Mouse (Mus musculus): Measurements from ENCODE around the gene Fam136a. TPM values are rescaled to one million over a fixed set of nuclear protein-coding genes. Genes with fewer than 3 reads are reported as not detected.
A peak's percentile ranks its signal among the peaks of the same experiment; 100 is the strongest.
"Not testable (repeated sequence)": the region's sequence is repeated elsewhere in the genome, so short reads cannot be mapped to it uniquely, and the experiment has no call there.

Gene Fam136a
- total RNA-seq, 2 experiments from 2014 or later: 23.3 to 25.2 TPM

DNA sequence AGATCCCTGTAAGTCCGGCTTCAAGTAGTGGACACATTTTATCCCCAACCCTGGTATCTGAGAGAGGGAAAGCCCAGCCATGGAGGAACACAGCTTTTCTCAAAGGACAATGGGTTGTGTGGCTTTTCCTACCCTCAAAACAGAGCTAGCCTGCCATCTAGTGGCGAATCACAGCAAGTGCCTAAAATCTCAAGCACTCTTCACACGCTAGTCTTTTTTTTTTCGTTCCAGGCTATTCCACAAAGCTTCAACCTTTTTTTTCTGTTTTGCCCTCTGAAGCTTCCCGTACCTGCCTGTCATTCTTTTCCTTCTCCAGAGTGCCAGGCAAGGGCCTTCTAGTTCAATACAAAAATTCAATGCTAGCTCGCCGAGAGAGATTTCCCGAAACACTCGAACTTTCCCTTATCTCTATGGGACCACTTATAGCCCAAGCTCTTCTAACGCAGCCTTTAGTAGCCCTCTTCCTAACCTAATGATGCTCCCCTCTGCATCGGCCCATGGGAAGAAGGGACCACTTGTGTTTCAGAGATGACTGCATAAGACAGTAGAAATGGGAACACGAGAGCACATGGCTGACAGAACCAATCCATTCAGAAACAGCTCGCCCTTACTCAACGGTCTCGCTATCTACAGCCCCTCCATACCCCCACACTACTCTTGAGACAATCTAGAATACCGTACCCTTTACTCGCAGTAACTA, 854 bp upstream of the Fam136a start:
- intact Hi-C loops (cut with DNase I): loop anchor here (1.0 to 2.0 kb wide), 3 partner anchors 170 to 336 kb away; partner anchors contain the start of genes Add2 and Tgfa
- peak; percentile 75 to 78 for DNase-seq (ENCODE audit: low spot score in 2 of 2)

DNA sequence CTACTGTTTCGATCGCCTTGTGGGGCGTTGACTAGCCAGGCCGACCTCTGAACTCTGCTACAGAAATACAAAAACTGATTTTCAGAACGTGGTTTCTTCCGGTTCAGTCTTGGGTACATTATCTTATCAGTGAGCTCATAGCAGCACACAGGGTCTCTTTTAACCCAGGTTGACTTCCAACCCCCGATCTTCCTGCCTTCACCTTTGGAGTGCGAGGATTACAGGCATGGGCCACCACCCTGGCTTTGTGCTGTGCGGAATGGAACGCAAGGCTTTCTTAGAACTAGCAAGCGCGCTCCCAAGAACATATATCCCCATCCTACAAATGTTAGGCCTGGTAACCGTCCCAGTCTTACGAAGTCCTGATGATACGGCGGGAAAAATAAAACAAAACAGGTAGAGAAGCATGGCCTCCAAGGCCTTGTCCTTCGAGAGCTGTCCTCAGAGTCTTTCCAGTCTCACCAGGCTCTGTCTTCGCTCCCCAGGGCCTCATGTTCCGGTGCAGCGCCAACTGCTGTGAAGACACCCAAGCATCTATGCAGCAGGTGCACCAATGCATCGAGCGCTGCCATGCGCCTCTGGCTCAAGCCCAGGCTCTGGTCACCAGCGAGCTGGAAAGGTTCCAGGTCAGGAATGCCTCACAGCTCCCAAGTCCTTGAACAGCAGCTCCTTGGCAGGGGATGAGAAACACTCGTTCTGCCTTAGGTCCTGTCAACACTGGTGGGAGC, 843 bp downstream of the Fam136a start:
- intact Hi-C loops (cut with DNase I): no loop called here
- peak; percentile 35 for DNase-seq (ENCODE audit: low spot score in 2 of 2)

DNA sequence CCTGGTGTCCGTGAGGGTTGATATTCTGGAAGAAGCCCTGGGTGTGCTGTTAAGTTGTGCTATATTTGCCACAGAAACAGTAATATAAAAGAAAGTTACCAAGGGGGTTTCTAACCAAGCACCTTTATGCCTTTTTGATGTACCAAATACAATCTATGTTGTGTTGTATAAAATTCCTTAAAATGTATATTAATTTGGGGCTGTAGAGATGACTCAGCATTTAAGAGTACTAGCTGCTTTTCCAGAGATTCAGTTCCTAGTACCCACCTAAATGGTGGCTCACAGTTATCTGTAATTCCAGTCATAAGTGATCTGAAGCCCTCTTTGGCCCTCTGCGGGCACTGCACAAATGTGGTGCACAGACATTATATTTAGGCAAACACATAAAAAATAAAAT, 1.4 kb downstream of the Fam136a start:
- intact Hi-C loops (cut with DNase I): no loop called here
- no peak for DNase-seq (ENCODE audit: low spot score in 2 of 2)

DNA sequence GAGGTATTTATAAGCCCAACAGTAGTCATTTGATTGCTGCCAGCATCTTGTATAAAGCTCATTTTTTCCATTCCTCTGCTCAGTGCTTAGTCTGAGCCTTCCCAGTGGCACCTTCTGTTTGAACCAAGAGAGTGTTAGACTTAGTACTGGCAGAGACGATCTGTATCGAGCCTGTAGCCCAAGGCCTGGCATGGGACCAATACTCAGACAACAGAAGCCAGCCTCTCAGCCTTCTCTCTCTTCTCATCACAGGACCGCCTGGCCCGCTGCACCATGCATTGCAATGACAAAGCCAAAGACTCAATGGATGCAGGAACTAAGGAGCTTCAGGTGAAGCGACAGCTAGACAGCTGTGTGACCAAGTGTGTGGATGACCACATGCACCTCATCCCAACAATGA, 3.0 kb downstream of the Fam136a start:
- peak in 1 of 2 experiments; percentile 22 for DNase-seq (ENCODE audit: low spot score in 2 of 2)
- intact Hi-C loops (cut with DNase I): no loop called here

DNA sequence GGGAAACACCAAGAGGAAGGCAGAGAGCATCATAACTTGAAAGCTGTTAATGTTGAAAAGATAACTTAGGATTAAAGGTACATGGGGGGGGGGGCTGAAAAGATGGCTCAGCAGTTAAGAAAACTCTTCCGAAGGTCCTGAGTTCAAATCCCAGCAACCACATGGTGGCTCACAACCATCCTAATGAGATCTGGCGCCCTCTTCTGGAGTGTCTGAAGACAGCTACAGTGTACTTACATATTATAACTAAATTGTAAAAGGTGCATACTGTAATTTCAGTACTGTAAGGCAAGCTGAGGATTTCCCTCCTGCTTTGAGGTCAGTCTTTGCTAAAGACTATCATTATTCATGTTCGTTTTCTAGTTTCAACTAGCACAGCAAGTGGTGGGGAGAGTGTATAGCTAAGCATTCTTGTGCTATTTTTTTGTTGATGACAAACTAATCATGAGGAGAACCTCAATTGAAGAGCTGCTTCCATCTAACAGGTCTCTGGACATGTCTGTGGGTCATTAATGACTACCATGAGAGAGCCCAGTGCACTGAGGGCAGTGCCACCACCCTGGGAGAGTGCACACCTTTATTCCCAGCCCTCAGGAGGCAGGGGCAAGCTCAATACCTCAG, 4.8 kb downstream of the Fam136a start:
- intact Hi-C loops (cut with DNase I): loop anchor here (2.0 kb wide), 1 partner anchor 27 kb away; the partner anchor contains the start of gene Pcyox1
- DNase-seq (ENCODE audit: low spot score in 2 of 2): no peak

DNA sequence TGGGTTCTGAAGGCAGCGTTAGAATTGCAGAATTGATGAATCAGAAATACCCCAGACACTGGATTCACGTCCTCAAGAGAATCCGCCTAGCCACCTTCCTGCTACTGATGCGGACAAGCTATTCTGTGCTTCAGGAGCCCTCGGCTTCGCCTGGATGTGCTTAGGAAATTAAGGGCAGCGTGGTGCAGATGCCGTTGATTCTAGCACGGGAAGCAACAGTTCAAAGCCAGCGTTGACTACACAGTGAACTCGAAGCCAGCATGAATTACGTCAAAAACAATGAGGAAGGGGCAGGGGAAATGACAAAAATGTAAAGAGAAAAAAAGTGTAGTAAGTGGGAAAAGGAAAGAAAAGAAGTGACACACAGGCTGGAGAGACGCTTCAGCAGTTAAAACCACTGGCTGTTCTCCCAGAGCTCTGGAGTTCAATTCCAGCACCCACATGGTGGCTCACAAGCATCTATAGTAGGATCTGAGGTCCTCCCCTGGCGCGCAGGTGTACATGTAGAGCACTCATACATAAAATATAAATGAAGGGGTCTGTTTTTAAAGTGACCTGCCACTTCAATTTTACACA, 5.4 kb downstream of the Fam136a start, which contains the start of gene Snrpg:
Gene Snrpg (plus strand): TSS at position 541 of the 576 bp plus-strand sequence.
- no peak for DNase-seq (ENCODE audit: low spot score in 2 of 2)
- intact Hi-C loops (cut with DNase I): loop anchor here (2.0 kb wide), 1 partner anchor 26 kb away; the partner anchor contains the start of gene Pcyox1

DNA sequence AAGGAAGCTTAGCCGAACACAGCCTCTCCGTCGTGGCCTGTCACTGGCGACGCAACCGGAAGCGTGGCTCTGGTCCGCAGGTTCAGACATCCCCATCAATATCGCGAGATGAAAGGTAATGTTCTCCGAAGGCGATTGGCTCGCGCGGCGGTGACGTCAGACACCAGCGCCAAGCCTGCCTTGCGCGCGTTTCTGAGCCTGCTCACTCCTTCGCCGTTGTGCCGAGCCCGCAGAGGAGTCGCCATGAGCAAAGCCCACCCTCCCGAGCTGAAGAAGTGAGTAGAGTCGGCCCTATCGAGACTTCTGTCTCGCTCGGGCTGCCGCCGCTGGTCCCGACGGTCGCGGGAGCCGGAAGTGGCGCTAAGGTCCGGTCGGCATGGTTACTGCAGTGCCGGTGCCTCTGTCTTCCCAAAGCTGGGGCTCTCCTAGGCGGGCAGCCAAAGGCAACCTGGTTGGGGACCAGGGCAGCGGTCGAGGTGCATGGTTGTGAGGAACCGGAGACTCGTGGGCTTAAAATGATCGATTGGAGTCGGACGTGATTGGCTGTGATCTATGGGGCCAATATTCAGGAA, 6.0 kb downstream of the Fam136a start:
- intact Hi-C loops (cut with DNase I): loop anchor here (2.0 kb wide), 1 partner anchor 25 kb away; the partner anchor contains the start of gene Pcyox1
- DNase-seq (ENCODE audit: low spot score in 2 of 2): peak; percentile 98 to 99

DNA sequence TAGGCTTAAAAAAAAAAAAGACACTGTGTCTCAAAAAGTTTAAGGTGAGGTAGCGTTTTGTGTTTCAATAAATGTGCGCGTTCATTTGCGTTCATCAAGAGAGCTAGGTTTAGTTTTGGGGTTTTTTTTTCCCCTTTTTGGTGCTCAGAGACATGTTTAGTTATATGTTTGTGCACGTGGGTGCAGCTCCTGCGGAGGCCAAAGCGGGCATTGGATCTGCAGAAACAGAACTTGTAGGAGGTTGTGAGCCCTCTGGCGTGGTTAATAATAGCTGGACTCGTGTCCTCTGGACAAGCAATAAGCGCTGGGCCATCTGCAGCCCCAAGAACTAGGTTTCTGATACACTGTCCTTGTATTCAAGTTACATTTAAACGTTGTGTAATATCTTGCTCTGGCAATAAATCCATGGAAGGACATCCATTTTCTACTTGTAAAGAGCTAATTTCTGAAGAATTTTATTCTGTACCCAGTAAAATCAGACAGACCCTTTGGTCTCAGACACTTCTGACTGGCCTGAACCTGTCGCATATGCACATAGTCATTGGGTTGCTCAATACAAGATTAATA, 6.6 kb downstream of the Fam136a start:
- intact Hi-C loops (cut with DNase I): loop anchor here (2.0 kb wide), 1 partner anchor 25 kb away; the partner anchor contains the start of gene Pcyox1
- no peak for DNase-seq (ENCODE audit: low spot score in 2 of 2)

DNA sequence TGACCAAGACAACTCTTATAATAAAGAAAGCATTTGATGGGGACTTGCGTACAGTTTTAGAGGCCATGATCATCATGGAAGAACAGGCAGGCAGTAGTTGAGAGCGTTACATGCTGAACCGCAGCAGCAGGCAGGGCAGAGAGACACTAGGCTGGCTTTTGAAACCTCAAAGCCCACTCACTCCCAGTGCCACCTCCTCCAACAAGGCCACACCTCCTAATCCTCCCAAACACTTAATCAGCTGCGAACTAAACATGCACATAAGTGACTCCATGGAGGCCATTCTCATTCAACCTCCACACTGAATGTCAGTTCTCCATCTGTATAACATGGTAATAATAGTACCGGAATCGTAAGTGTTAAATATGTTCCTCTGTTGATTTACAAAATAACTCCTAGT, 8.1 kb downstream of the Fam136a start:
- intact Hi-C loops (cut with DNase I): no loop called here

DNA sequence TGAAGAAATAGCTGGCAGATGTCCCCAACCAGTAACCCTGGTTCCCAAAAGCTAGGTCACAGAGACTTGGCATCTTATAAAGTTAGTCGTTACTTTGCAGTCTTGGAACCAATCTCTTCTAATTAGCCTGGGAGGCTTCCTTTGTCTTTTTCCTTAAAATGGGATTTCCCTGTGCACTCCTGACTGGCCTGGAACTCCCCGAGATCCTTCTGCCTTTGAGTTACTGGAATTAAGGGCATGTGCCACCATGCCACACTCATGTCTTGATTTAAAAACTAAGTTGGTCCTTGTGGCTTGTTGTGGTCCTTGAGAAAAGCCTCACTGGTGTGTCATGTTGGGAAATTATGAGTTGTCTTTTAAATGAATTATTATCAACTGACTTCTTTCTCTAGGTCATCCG, 12.9 kb downstream of the Fam136a start:
- intact Hi-C loops (cut with DNase I): no loop called here
- DNase-seq (ENCODE audit: low spot score in 2 of 2): no peak

More for the DNA sequence above, 8.1 kb downstream of the Fam136a start:
- DNase-seq (ENCODE audit: low spot score in 2 of 2): no peak

DNA sequence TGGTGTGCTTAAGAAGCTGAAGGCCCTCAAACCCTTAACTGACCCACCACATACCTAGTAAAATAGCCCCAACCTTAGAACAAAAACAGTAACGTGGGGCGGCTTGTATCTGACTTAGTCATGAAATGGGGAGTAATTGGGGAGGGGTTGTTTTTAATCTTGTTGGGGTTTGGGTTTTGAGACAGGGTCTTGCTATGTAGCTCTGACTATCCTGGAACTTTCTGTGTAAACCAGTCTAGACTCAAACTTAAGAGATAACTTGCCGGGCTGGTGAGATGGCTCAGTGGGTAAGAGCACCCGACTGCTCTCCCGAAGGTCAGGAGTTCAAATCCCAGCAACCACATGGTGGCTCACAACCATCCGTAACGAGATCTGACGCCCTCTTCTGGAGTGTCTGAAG, 14.7 kb downstream of the Fam136a start:
- DNase-seq (ENCODE audit: low spot score in 2 of 2); intact Hi-C loops (cut with DNase I): not testable (repeated sequence)

DNA sequence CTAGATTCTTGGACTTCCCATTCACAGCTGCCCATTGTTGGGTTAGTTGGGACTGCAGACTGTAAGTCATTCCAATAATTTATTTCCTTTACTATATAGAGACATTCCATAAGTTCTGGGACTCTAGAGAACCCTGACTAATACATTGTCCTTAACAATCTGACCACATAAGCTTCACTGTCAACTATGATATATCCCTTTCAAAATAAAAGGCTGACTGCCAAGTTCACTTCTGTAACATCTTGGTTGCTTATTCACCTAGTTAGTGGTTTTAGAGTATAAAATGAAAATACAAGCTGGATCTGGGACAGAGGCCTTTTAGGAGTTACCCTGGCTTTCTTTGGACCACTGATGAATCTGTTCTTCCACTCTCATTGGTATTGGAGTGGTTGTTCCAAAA, 17.1 kb downstream of the Fam136a start:
- DNase-seq (ENCODE audit: low spot score in 2 of 2): no peak
- intact Hi-C loops (cut with DNase I): no loop called here

DNA sequence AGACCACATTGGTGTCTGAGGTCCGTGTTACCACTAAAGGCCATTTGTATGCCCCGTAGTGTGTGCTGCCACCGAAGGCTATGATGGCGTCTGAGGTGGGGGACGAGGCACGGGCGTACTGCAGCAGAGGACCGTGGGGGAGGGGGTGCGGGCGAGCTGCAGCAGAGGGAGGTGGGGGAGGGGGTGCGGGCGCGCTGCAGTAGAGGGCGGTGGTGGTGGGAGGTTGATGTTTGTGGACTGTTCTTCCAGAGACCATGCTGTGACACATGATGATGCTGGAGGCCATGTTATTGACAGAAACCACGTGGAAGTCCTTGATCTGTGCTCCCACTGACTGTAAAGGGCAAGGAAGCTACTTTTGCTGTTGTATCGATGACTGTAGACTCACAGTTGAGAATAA, 17.9 kb downstream of the Fam136a start:
- intact Hi-C loops (cut with DNase I): no loop called here
- DNase-seq (ENCODE audit: low spot score in 2 of 2): no peak

DNA sequence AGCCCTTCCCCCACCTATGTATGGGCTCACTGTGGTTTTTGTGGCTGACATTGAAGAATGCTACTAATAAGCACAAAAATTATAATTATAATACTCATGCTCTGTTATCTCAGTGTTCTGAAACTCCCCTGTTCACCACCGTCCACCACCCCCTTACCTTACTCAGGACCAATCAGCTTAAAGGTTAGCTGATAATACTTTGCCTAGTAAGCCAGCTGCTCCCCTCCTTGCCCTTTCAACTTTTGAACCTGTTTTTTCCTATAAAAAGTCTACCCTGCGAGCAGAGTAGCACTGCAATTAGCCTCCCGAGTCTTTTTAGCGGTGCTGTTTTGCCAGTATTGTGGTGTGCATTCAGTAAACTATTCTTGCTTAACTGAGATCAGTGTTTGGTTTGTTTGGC, 19.2 kb downstream of the Fam136a start:
- intact Hi-C loops (cut with DNase I): no loop called here
- DNase-seq (ENCODE audit: low spot score in 2 of 2): no peak

DNA sequence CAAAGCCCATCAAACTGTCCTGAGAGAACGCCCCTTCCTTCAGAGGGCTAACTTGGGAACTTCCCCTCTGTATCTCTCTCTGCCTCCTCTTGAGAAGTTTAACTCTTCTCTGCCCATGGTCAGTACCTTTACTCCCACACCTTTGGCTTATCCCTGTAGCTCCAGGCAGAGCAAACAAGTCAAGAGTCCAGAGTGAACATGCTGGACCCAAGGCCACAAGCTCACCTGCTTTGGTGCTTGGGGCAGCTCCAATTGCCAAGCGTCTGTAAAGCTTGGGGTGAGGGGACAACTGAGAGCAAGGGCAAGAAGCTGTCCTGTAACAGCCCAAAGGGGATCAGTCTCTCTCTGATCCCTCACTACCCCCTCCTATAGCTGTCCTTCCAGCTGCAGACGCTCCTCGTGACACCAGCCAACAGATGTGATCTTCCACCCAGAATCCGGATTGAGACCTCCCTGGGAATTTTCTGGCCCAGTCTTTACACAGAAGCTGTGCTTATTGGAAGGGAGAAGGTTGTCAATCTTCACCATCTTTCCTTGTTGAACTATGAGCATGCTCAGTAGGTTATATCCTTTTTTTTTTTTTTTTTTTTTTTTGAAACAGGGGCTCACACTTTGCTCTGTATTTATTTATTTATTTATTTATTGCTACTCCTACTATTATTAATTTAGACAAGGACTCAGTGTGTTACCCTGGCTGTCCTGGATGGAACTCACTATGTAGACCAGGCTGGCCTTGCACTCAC, 20.1 kb downstream of the Fam136a start:
- DNase-seq (ENCODE audit: low spot score in 2 of 2): no peak
- intact Hi-C loops (cut with DNase I): no loop called here

DNA sequence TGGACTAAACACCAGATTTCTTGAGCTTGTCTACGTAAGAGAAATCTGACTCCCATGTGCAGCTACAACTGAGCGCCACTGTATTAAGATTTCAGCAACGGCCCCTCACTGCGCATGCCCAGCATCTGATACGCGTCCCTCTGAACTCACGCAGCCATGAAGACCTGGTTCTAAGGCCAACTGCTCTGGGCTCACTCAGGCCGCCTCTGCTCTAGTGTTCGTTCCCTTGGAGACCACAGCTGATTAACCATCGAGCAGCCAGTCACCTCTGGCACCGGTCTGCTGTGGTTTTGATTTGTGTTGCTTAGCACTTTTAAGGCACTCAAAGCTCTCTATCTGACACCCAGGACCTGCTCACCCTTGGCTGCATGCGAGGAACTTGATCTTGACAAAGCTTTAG, 21.9 kb downstream of the Fam136a start:
- intact Hi-C loops (cut with DNase I): no loop called here
- no peak for DNase-seq (ENCODE audit: low spot score in 2 of 2)

DNA sequence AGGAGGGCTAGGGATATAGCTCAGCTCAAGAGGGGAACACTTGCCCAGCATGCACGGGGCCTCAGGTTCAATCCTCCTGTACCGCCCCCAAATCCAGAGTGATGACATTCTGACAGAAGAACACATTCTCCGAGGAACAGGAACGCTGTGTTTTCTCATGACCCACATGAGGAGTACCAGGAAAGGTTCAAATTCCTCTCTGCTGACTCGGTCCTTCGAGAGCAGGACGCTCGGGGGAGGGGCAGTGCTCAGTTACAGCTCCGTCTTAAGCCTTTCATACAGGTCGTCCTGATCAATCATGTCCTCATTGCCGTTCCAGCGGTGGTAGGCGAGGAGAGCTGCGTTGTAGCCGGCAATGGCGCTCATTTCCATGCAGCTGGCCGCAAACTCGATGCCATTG, 23.0 kb downstream of the Fam136a start:
- intact Hi-C loops (cut with DNase I): no loop called here
- DNase-seq (ENCODE audit: low spot score in 2 of 2): no peak

DNA sequence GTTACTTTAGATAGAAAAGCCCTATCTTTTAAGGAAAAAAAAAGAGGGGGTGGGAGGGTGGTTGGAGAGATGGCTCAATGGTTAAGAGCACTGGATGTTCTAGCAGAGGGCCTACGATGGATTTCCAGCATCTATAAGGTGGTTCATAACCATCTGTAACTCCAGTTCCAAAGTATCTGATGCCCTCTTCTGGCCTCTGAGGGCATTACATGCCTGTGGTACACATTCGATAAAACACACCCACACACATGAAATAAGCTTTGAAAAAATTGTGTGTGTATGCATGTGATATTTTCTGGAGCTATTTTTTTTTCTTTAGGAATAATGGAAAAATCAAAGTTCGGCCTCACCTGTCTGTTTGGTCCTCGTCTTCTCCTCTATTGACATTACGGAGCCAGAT, 25.9 kb downstream of the Fam136a start:
- intact Hi-C loops (cut with DNase I): no loop called here
- DNase-seq (ENCODE audit: low spot score in 2 of 2): no peak

DNA sequence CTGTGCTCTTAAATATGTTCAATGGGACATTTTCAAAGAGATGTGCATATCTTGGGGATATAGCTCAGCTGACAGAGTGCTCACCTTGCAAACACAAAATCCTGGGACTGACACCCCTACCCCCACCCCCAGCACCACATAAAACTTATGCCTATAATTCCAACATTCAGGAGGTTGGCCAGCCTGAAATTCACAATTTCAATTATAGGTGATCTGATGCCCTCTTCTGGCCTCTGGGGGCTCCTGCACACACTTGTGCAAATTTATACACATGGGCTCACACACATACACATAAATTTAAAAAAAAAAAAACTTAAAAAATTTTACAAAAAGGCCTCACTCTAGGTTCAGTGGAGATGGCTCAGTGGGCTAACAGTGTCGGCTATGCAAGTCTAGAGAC, 27.7 kb downstream of the Fam136a start:
- no peak for DNase-seq (ENCODE audit: low spot score in 2 of 2)
- intact Hi-C loops (cut with DNase I): no loop called here
